Mouse (Mus musculus): ENCODE measurements at regions not wholly inside any gene's neighbourhood (a gene's known extent, or its start where the extent isn't known, plus 50 kb on each side); places are given as distances from the start of the nearest gene placed in this dataset.
A peak's percentile ranks its signal among the peaks of the same experiment; 100 is the strongest.

- Histone ChIP-seq H3K4me2 (replicated peaks; ENCODE audit: low read depth) (no peak overlapping the region), H3K4me1 (replicated peaks; ENCODE audit: control insufficient read depth, insufficient read depth) (no peaks in the 10 kb centered on the region), H3K27me3 (ENCODE audit: control insufficient read depth, insufficient read depth, low read length) (no peaks in the 10 kb centered on the region), H3K9ac (ENCODE audit: low read length) (no peak overlapping the region), H3K4me3 (ENCODE audit: low read depth, low read length) (no peak overlapping the region), H3K9me3 (ENCODE audit: control insufficient read depth, low read length) (no peaks in the 10 kb centered on the region), H3K36me3 (ENCODE audit: control insufficient read depth, insufficient read depth, low read length) (no peaks in the 10 kb centered on the region), H3K27ac (replicated peaks) (peak overlapping the region; percentile 61)
- 32% methylated on average over 7 of the region's 7 CpGs for WGBS
- ATAC-seq (ENCODE audit: low FRiP score, low TSS enrichment) (peak; percentile 41), DNase-seq (ENCODE audit: low spot score) (peak; percentile 34)
- TF ChIP-seq CTCF (IDR thresholded peaks at IDR 0.05; ENCODE audit: low read depth) (no peak), EP300 (optimal IDR thresholded peaks at IDR 0.05) (no peak)
These were observed 395.6 kb downstream of the Bcl11a start for GRCm38 (mm10) chr11:24473368-24474010.

GRCm38 (mm10) chr11:24502722-24503424 lies 425.0 kb downstream of the Bcl11a start:
- Histone ChIP-seq H3K4me3 (ENCODE audit: low read depth, low read length) (no peak overlapping the region), H3K9ac (ENCODE audit: low read length) (no peak overlapping the region), H3K36me3 (ENCODE audit: control insufficient read depth, insufficient read depth, low read length) (no peaks in the 10 kb centered on the region), H3K4me2 (replicated peaks; ENCODE audit: low read depth) (no peak overlapping the region), H3K9me3 (ENCODE audit: control insufficient read depth, low read length) (no peaks in the 10 kb centered on the region), H3K27me3 (ENCODE audit: control insufficient read depth, insufficient read depth, low read length) (no peaks in the 10 kb centered on the region), H3K4me1 (replicated peaks; ENCODE audit: control insufficient read depth, insufficient read depth) (no peaks in the 10 kb centered on the region), H3K27ac (replicated peaks) (no peak overlapping the region)
- 37% methylated on average over 11 of the region's 11 CpGs for WGBS
- TF ChIP-seq EP300 (optimal IDR thresholded peaks at IDR 0.05) = no peak
- TF ChIP-seq CTCF (IDR thresholded peaks at IDR 0.05; ENCODE audit: low read depth) = no peak
- no peak for ATAC-seq (ENCODE audit: low FRiP score, low TSS enrichment)
- no peak for DNase-seq (ENCODE audit: low spot score)

DNA sequence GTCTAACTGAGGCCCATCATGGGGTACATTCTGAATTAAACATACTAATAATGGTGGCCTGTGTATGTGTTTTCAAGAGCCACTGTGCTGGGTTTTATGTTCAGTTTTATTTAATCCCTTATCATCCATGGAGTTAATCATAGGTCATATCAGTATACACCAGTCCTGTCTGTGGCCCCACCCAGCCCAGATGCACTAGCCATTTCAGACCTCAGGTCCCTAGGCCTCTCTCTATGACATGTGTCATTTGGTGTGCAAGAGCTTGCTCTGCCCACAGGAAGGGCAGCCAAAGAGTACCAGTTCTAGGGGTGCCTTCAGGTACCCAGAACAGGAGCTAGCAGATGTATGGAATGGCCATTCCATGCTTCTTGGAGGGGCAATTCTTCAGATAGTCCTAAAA lies 437.7 kb downstream of the Bcl11a start:
- H3K27me3 ChIP-seq (ENCODE audit: control insufficient read depth, insufficient read depth, low read length) = no peaks in the 10 kb centered on the region
- H3K4me3 ChIP-seq (ENCODE audit: low read depth, low read length) = no peak overlapping the region
- no peaks in the 10 kb centered on the region for H3K9me3 ChIP-seq (ENCODE audit: control insufficient read depth, low read length)
- H3K9ac ChIP-seq (ENCODE audit: low read length) = no peak overlapping the region
- no peak for DNase-seq (ENCODE audit: low spot score)
- no peak overlapping the region for H3K4me2 ChIP-seq (replicated peaks; ENCODE audit: low read depth)
- TF ChIP-seq EP300 (optimal IDR thresholded peaks at IDR 0.05) (no peak), CTCF (IDR thresholded peaks at IDR 0.05; ENCODE audit: low read depth) (no peak)
- no peak for ATAC-seq (ENCODE audit: low FRiP score, low TSS enrichment)
- no peak overlapping the region for H3K27ac ChIP-seq (replicated peaks)
- no peaks in the 10 kb centered on the region for H3K36me3 ChIP-seq (ENCODE audit: control insufficient read depth, insufficient read depth, low read length)
- H3K4me1 ChIP-seq (replicated peaks; ENCODE audit: control insufficient read depth, insufficient read depth) = no peaks in the 10 kb centered on the region

DNA sequence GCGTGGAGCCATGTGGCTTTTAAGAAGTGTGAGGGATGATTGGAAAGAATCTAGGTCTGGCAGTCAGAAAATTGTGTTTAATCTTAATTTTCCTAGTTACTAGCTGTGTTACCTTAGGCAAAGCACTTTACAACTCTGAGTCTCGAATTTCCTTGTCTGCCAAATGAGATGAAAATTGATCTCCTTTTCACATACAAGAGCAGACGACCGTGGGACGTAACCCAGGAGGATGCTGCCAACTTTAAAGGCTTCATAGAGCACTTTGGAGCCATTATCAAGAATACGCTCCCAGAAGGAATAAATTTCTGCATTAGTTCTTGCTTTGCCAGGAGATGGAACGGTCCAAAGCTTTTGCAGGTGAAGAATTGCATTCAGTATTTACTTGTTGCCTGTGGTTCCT lies 457.6 kb downstream of the Bcl11a start:
- no peak overlapping the region for H3K27ac ChIP-seq (replicated peaks)
- 59% methylated on average over 7 of the region's 7 CpGs for WGBS
- H3K9ac ChIP-seq (ENCODE audit: low read length) = no peak overlapping the region
- no peak for DNase-seq (ENCODE audit: low spot score)
- no peaks in the 10 kb centered on the region for H3K27me3 ChIP-seq (ENCODE audit: control insufficient read depth, insufficient read depth, low read length)
- H3K4me1 ChIP-seq (replicated peaks; ENCODE audit: control insufficient read depth, insufficient read depth) = no peaks in the 10 kb centered on the region
- no peaks in the 10 kb centered on the region for H3K9me3 ChIP-seq (ENCODE audit: control insufficient read depth, low read length)
- ATAC-seq (ENCODE audit: low FRiP score, low TSS enrichment) = no peak
- TF ChIP-seq EP300 (optimal IDR thresholded peaks at IDR 0.05) = no peak
- TF ChIP-seq CTCF (IDR thresholded peaks at IDR 0.05; ENCODE audit: low read depth) = no peak
- no peak overlapping the region for H3K4me2 ChIP-seq (replicated peaks; ENCODE audit: low read depth)
- no peak overlapping the region for H3K4me3 ChIP-seq (ENCODE audit: low read depth, low read length)
- H3K36me3 ChIP-seq (ENCODE audit: control insufficient read depth, insufficient read depth, low read length) = no peaks in the 10 kb centered on the region

DNA sequence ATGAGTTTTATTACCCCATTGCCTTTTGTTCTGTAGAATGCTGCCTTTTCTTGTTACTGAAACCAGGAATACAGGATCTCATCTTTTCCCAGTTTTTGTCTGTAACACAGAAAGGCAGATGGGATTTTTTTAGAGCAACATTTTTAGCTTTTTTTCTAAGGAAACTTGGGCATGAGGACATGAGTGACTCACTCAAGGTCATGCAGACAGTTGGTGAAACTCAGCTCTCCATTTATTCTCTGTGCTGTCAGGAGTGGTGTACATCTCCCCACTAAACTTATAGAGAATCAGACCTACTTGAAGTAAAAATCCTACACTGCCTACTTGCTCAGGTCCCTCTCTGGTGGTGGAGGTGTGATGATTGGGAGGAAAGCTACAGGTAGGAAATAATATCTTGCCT lies 459.9 kb downstream of the Bcl11a start:
- no peaks in the 10 kb centered on the region for H3K27me3 ChIP-seq (ENCODE audit: control insufficient read depth, insufficient read depth, low read length)
- ATAC-seq (ENCODE audit: low FRiP score, low TSS enrichment) = no peak

GRCm38 (mm10) chr11:24569655-24570054 lies 491.8 kb downstream of the Bcl11a start:
- no peak overlapping the region for H3K27ac ChIP-seq (replicated peaks)
- peak; percentile 96 for ATAC-seq (ENCODE audit: low FRiP score, low TSS enrichment)
- no peak overlapping the region for H3K4me2 ChIP-seq (replicated peaks; ENCODE audit: low read depth)
- no peaks in the 10 kb centered on the region for H3K36me3 ChIP-seq (ENCODE audit: control insufficient read depth, insufficient read depth, low read length)
- H3K4me1 ChIP-seq (replicated peaks; ENCODE audit: control insufficient read depth, insufficient read depth) = no peaks in the 10 kb centered on the region
- H3K4me3 ChIP-seq (ENCODE audit: low read depth, low read length) = no peak overlapping the region
- H3K9ac ChIP-seq (ENCODE audit: low read length) = no peak overlapping the region
- no peaks in the 10 kb centered on the region for H3K9me3 ChIP-seq (ENCODE audit: control insufficient read depth, low read length)
- no peaks in the 10 kb centered on the region for H3K27me3 ChIP-seq (ENCODE audit: control insufficient read depth, insufficient read depth, low read length)
- DNase-seq (ENCODE audit: low spot score) = peak; percentile 32
- TF ChIP-seq EP300 (optimal IDR thresholded peaks at IDR 0.05) (no peak), CTCF (IDR thresholded peaks at IDR 0.05; ENCODE audit: low read depth) (no peak)

More for the DNA sequence above, 459.9 kb downstream of the Bcl11a start:
- no peak overlapping the region for H3K4me3 ChIP-seq (ENCODE audit: low read depth, low read length)
- no peak overlapping the region for H3K27ac ChIP-seq (replicated peaks)
- no peak for DNase-seq (ENCODE audit: low spot score)
- TF ChIP-seq CTCF (IDR thresholded peaks at IDR 0.05; ENCODE audit: low read depth) (no peak), EP300 (optimal IDR thresholded peaks at IDR 0.05) (no peak)
- H3K36me3 ChIP-seq (ENCODE audit: control insufficient read depth, insufficient read depth, low read length) = no peaks in the 10 kb centered on the region
- H3K9me3 ChIP-seq (ENCODE audit: control insufficient read depth, low read length) = no peaks in the 10 kb centered on the region
- no peak overlapping the region for H3K4me2 ChIP-seq (replicated peaks; ENCODE audit: low read depth)
- H3K9ac ChIP-seq (ENCODE audit: low read length) = no peak overlapping the region
- H3K4me1 ChIP-seq (replicated peaks; ENCODE audit: control insufficient read depth, insufficient read depth) = no peaks in the 10 kb centered on the region

Data from stomach, postnatal 0 days (tissue).